Mouse (Mus musculus) olfactory bulb, adult 2 months (tissue): Measurements from ENCODE around the gene Ica1.

ENCODE experiments used
- CTCF ChIP-seq: fragments of 200-500 bp; IDR thresholded peaks from 2 replicates; pipeline ENCODE4 v1.5.1; 2012; ENCODE audit warnings: low read depth, mild to moderate bottlenecking, low read length, moderate library complexity; ENCODE audit not compliant: insufficient read depth
- POLR2A ChIP-seq: fragments of 200-500 bp; IDR thresholded peaks from 2 replicates; pipeline ENCODE4 v1.6.1; 2012; ENCODE audit warnings: mild to moderate bottlenecking, low read depth, low read length, moderate library complexity; ENCODE audit not compliant: insufficient read depth

- no peak for TF ChIP-seq CTCF
- TF ChIP-seq POLR2A, result no peak
Measured at GRCm38 (mm10) chr6:8732492-8732891, 45.8 kb downstream of the Ica1 start.
